Mouse (Mus musculus): Measurements from ENCODE around the gene Inf2.

Inf2 gene

GRCm38 (mm10) chr12:112588426-112589256 lies at the start of gene Inf2:
Inf2 (plus strand) TSS chr12:112588784.
- peak; percentile 85; the same call in 1 of the 2 replicates for TF ChIP-seq GATA4 (IDR thresholded peaks at IDR 0.05; ENCODE audit: insufficient replicate concordance, low read length)

GRCm38 (mm10) chr12:112539466-112539965 lies 49.1 kb upstream of the Inf2 start:
- TF ChIP-seq GATA4 (IDR thresholded peaks at IDR 0.05; ENCODE audit: insufficient replicate concordance, low read length), result no peak

GRCm38 (mm10) chr12:112540321-112540720 lies 48.3 kb upstream of the Inf2 start:
- TF ChIP-seq GATA4 (IDR thresholded peaks at IDR 0.05; ENCODE audit: insufficient replicate concordance, low read length), result no peak

- no peak for TF ChIP-seq GATA4 (IDR thresholded peaks at IDR 0.05; ENCODE audit: insufficient replicate concordance, low read length)
Observed at GRCm38 (mm10) chr12:112541483-112542091, 47.0 kb upstream of the Inf2 start.

GRCm38 (mm10) chr12:112542257-112542919 lies 46.2 kb upstream of the Inf2 start:
- TF ChIP-seq GATA4 (IDR thresholded peaks at IDR 0.05; ENCODE audit: insufficient replicate concordance, low read length), result no peak

GRCm38 (mm10) chr12:112542920-112543300 lies 45.7 kb upstream of the Inf2 start:
- no peak for TF ChIP-seq GATA4 (IDR thresholded peaks at IDR 0.05; ENCODE audit: insufficient replicate concordance, low read length)

GRCm38 (mm10) chr12:112543941-112544340 lies 44.6 kb upstream of the Inf2 start:
- TF ChIP-seq GATA4 (IDR thresholded peaks at IDR 0.05; ENCODE audit: insufficient replicate concordance, low read length), result no peak

GRCm38 (mm10) chr12:112544946-112545701 lies 43.5 kb upstream of the Inf2 start:
- no peak for TF ChIP-seq GATA4 (IDR thresholded peaks at IDR 0.05; ENCODE audit: insufficient replicate concordance, low read length)

- no peak for TF ChIP-seq GATA4 (IDR thresholded peaks at IDR 0.05; ENCODE audit: insufficient replicate concordance, low read length)
Observed at GRCm38 (mm10) chr12:112546110-112546509, 42.5 kb upstream of the Inf2 start.

- no peak for TF ChIP-seq GATA4 (IDR thresholded peaks at IDR 0.05; ENCODE audit: insufficient replicate concordance, low read length)
Observed at GRCm38 (mm10) chr12:112549287-112549686, 39.3 kb upstream of the Inf2 start.

- no peak for TF ChIP-seq GATA4 (IDR thresholded peaks at IDR 0.05; ENCODE audit: insufficient replicate concordance, low read length)
Observed at GRCm38 (mm10) chr12:112551861-112552375, 36.7 kb upstream of the Inf2 start.

- TF ChIP-seq GATA4 (IDR thresholded peaks at IDR 0.05; ENCODE audit: insufficient replicate concordance, low read length), result no peak
Observed at GRCm38 (mm10) chr12:112552520-112552919, 36.1 kb upstream of the Inf2 start.

- TF ChIP-seq GATA4 (IDR thresholded peaks at IDR 0.05; ENCODE audit: insufficient replicate concordance, low read length), result no peak
Observed at GRCm38 (mm10) chr12:112554900-112555299, 33.7 kb upstream of the Inf2 start.

GRCm38 (mm10) chr12:112556531-112557060 lies 32.0 kb upstream of the Inf2 start:
- TF ChIP-seq GATA4 (IDR thresholded peaks at IDR 0.05; ENCODE audit: insufficient replicate concordance, low read length), result no peak

Data from liver, adult (tissue).